8 mouse cellular contexts compared by ENCODE assay signal in the genomic region with DNA sequence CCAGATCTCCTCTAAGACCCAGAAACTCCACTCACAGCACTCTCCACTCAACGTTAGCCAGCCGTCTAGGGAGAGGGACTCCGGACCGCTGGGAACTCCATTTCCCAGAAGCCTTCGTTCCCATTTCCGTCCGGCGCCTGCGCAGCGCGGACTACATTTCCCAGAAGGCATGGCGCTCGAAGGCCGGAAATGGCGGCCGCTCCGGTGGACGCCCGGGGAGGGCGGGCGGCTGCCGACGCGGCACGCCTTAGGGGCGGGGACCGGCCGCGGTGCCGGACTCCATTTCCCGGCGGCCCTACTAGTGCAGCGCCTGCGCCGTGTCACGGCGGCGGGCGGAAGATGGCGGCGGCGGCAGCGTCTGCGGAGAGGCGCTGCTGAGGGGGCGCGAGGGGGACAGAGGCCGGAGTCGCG. TPM values are rescaled to one million over a fixed set of nuclear protein-coding genes. Genes with fewer than 3 reads are reported as not detected.
DNase-seq lines count a peak whose midpoint lies in the region; ATAC-seq and TF ChIP-seq lines count a peak whose summit lies in the region.

A gene (plus strand): TSS at position 282 of the 411 bp plus-strand sequence.

- H3K9me3 ChIP-seq in heart, embryonic 11.5 days (replicated peaks; ENCODE audit: control insufficient read depth, low read length), result no peaks in the 10 kb centered on the region
- no peaks in the 10 kb centered on the region for H3K9me3 ChIP-seq in kidney, embryonic 16.5 days (ENCODE audit: low read length)

- peak within 1 kb of the TSS; percentile 90 for H3K4me2 ChIP-seq in heart, embryonic 11.5 days
- H3K4me2 ChIP-seq in kidney, embryonic 16.5 days (replicated peaks; ENCODE audit: low read depth, low read length), result peak within 1 kb of the TSS; percentile 89
- peak within 1 kb of the TSS; percentile 91 for H3K4me2 ChIP-seq in myocyte (ENCODE audit: low read depth)

- TF ChIP-seq CTCF in liver, adult 2 months (IDR thresholded peaks at IDR 0.05; ENCODE audit: low read depth, low read length), result no peak

- H3K36me3 ChIP-seq in heart, embryonic 11.5 days (ENCODE audit: control insufficient read depth, insufficient read depth, low read length), result peaks cover 1% of the 10 kb centered on the region; the same call in 1 of the 2 replicates
- peaks cover 4% of the 10 kb centered on the region for H3K36me3 ChIP-seq in kidney, embryonic 16.5 days (ENCODE audit: insufficient read depth, low read length)
- H3K36me3 ChIP-seq in liver, adult 2 months (ENCODE audit: control insufficient read depth, insufficient read depth, low read length), result no peaks in the 10 kb centered on the region
- H3K36me3 ChIP-seq in myocyte (ENCODE audit: control insufficient read depth, insufficient read depth), result no peaks in the 10 kb centered on the region
- no peaks in the 10 kb centered on the region for H3K36me3 ChIP-seq in splenic B cell, adult 2 months (ENCODE audit: control insufficient read depth, insufficient read depth, low read length, poor library complexity, severe bottlenecking)

- peaks cover 25% of the 10 kb centered on the region; the same call in 1 of the 2 replicates for H3K79me2 ChIP-seq in liver, adult 2 months (ENCODE audit: control insufficient read depth, insufficient read depth, low read length)
- peaks cover 20% of the 10 kb centered on the region for H3K79me2 ChIP-seq in myocyte (ENCODE audit: control insufficient read depth, insufficient read depth)

- ATAC-seq in erythroblast, adult 5-6 weeks (replicated peaks; ENCODE audit: low FRiP score, poor library complexity, severe bottlenecking), result peak; percentile 93
- ATAC-seq in heart, embryonic 11.5 days (replicated peaks; ENCODE audit: insufficient number of reproducible peaks, low FRiP score, low TSS enrichment), result peak; percentile 91
- ATAC-seq in kidney, embryonic 16.5 days (ENCODE audit: low FRiP score, low TSS enrichment), result peak; percentile 95

- 1% methylated on average over 42 of the region's 50 CpGs for WGBS in heart, embryonic 11.5 days (ENCODE audit: insufficient replicate concordance)
- under 1% methylated on average over 50 of the region's 50 CpGs for WGBS in kidney, embryonic 16.5 days
- WGBS in liver, adult 2 months, result 1% methylated on average over 45 of the region's 50 CpGs

- peak within 1 kb of the TSS; percentile 77 for H3ac ChIP-seq in myocyte (ENCODE audit: control insufficient read depth, insufficient read length)

- peak within 1 kb of the TSS; percentile 94 for H3K9ac ChIP-seq in heart, embryonic 11.5 days (ENCODE audit: low read depth, low read length)
- peak within 1 kb of the TSS; percentile 78 for H3K9ac ChIP-seq in kidney, embryonic 16.5 days (replicated peaks; ENCODE audit: low read length)
- peak within 1 kb of the TSS; percentile 99 for H3K9ac ChIP-seq in liver, adult 2 months (ENCODE audit: low read depth, low read length)

- H3K4me3 ChIP-seq in heart, embryonic 11.5 days (ENCODE audit: low read depth, low read length), result peak within 1 kb of the TSS; percentile 78
- H3K4me3 ChIP-seq in kidney, embryonic 16.5 days (ENCODE audit: low read length), result peak within 1 kb of the TSS; percentile 80
- peak within 1 kb of the TSS; percentile 99 for H3K4me3 ChIP-seq in liver, adult 2 months (ENCODE audit: insufficient read depth, low read depth, low read length)
- H3K4me3 ChIP-seq in myocyte, result peak within 1 kb of the TSS; percentile 60

- 0 out of 2 replicates have a peak, but pooled peaks have one; percentile 33 for TF ChIP-seq POLR2A in liver, adult 2 months (IDR thresholded peaks at IDR 0.05; ENCODE audit: extremely low read depth, insufficient read depth, low read length)
- TF ChIP-seq POLR2A in myocyte (IDR thresholded peaks at IDR 0.05; ENCODE audit: insufficient read length, low read depth), result peak; percentile 77

- peak within 1 kb of the TSS; percentile 60 for H3K27ac ChIP-seq in heart, embryonic 11.5 days (ENCODE audit: low read depth, low read length)
- H3K27ac ChIP-seq in kidney, embryonic 16.5 days (ENCODE audit: low read length), result peak within 1 kb of the TSS; percentile 31
- H3K27ac ChIP-seq in liver, adult 2 months (replicated peaks; ENCODE audit: insufficient read depth, low read depth, low read length), result peak within 1 kb of the TSS; percentile 93

- DNase-seq in B cell, adult 2 months, result peak; percentile 95 to 96
- peak; percentile 98 for DNase-seq in brain, adult 2 months (ENCODE audit: low read depth, low spot score)
- DNase-seq in liver, adult 2 months (ENCODE audit: extremely low read depth, low read depth, low spot score), result peak; percentile 82
- peak; percentile 98 for DNase-seq in splenic B cell, adult 2 months (ENCODE audit: low read depth, low spot score)

- peaks cover 35% of the 10 kb centered on the region for H3K27me3 ChIP-seq in heart, embryonic 11.5 days (ENCODE audit: control insufficient read depth, insufficient read depth, low read length)
- peaks cover 32% of the 10 kb centered on the region for H3K27me3 ChIP-seq in kidney, embryonic 16.5 days (ENCODE audit: insufficient read depth, low read length)
- no peaks in the 10 kb centered on the region for H3K27me3 ChIP-seq in liver, adult 2 months (ENCODE audit: control insufficient read depth, insufficient read depth, low read length)
- H3K27me3 ChIP-seq in myocyte (ENCODE audit: control insufficient read depth, insufficient read depth, insufficient read length), result peaks cover 3% of the 10 kb centered on the region
- no peaks in the 10 kb centered on the region for H3K27me3 ChIP-seq in splenic B cell, adult 2 months (ENCODE audit: control insufficient read depth, insufficient read depth, low read length, poor library complexity, severe bottlenecking)

- H3K4me1 ChIP-seq in heart, embryonic 11.5 days (ENCODE audit: control insufficient read depth, insufficient read depth, low read length), result peaks cover 13% of the 10 kb centered on the region; the same call in 1 of the 2 replicates
- H3K4me1 ChIP-seq in kidney, embryonic 16.5 days (ENCODE audit: insufficient read depth, low read length), result peaks cover 15% of the 10 kb centered on the region
- peaks cover 8% of the 10 kb centered on the region; the same call in 1 of the 2 replicates for H3K4me1 ChIP-seq in liver, adult 2 months (ENCODE audit: control insufficient read depth, insufficient read depth, low read length)

TF ChIP-seq in myocyte, 11 proteins besides CTCF, POLR2A, EP300 and RAD21:
- TF ChIP-seq POLR2AphosphoS2 (IDR thresholded peaks at IDR 0.05; ENCODE audit: insufficient read length, low read depth) (peak; percentile 71), REST (IDR thresholded peaks at IDR 0.05; ENCODE audit: insufficient read depth, insufficient read length) (no peak)

RNA-seq across cellular contexts. Expression of the gene that starts here (rescaled TPM):
- 15.2 and 35.9 TPM in 2 replicates for total RNA-seq in erythroblast, adult 5-6 weeks (2015; ENCODE audit: low replicate concordance)
- 7.8 and 21.0 TPM in 2 replicates for total RNA-seq in erythroblast, adult 5-6 weeks (2017; ENCODE audit: low replicate concordance)
- 17.6 and 21.4 TPM in 2 replicates for polyA plus RNA-seq in heart, embryonic 11.5 days (2014; fragmentation: Nextera tagmentation; extraction: Ambion mirVana)
- polyA plus RNA-seq in kidney, embryonic 16.5 days (2015; fragmentation: Nextera tagmentation; extraction: Ambion mirVana), result 34.0 and 35.6 TPM in 2 replicates
- 21.5 and 29.5 TPM in 2 replicates for total RNA-seq in liver, adult 2 months (2014; rRNA removed)
- polyA plus RNA-seq in liver, adult 2 months (2012; rRNA removed), result 37.3 and 46.9 TPM in 2 replicates
- 90.3 TPM for polyA plus RNA-seq in myocyte (2012; fragmentation: generic; extraction: Trizol)

Comparison
In these comparisons a context has a peak if more than half of its experiments do, and no peak if none do; other contexts are left out.
1. Peak in every context shown above with its lines: DNase-seq, ATAC-seq, H3K4me3 ChIP-seq and H3K27ac ChIP-seq.
2. H3K27ac ChIP-seq: peak in every context shown above with its lines; median percentile 93 in liver, adult 2 months; 60 in heart, embryonic 11.5 days; 31 in kidney, embryonic 16.5 days.